Mouse (Mus musculus) cerebellum, postnatal 36 days (tissue): ENCODE measurements at regions not wholly inside any gene's neighbourhood (a gene's known extent, or its start where the extent isn't known, plus 50 kb on each side); places are given as distances from the start of the nearest gene placed in this dataset.

ENCODE experiments used
- DNase-seq, 2 experiments: peaks; one replicate each; pipeline ENCODE4 v3.0.0; 2021 to 2022; ENCODE audit warnings: mixed read lengths in 2 of 2

GRCm38 (mm10) chr11:71527691-71528090 is 222.0 kb upstream of the Wscd1 start:
- DNase-seq = no peak

DNA sequence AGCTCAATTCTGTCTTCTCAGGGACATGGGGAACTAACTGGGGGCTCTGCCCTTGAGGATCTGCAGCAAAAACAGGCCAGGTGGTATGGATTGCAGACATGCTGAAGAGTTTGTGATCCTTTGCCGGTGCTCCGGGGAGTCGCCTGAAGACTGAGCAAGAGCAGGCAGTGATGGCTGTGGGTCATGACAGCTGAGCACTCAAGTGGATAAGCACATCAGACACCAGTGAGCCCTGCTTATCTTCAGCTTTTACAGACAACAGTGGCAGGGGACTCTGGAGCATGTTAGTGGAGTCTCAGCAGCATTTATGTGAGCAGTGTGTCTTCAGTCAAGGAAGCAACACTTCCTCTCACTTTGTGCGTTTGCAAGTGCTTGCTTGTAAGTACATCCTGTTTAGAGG is 221.1 kb upstream of the Wscd1 start:
- no peak for DNase-seq

DNA sequence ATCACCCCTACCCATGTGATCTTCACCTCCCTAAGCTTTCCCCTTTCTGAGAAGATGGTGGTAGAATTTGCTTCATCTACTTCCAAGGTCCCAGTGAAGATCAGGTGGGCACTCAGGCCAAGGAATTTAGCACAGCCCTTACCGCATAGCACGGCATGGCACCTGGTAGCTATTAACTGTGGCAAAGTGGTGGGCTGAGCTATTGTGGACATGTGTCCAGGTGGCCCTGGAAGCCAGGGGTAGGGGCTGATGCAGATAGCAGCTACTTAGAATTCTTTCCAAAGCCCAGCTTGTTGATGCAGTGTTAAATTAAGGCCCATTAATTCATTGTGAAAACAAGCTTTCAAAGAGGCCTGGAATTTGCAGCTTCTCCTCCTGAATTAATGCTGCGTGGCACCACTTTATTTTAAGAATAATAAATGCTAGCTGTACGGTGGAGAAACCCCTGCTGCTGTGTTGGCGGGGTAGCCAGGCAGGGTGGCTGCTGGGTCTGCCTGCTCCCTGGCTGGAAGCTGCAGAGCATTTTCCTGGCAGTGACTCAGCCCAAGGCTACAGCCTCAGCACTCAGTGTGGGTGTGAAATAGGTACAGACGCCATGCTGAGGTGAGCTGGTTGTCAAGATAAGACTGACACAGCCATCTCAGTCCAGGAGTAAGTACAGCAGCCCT is 208.4 kb upstream of the Wscd1 start:
- DNase-seq = peak; percentile 11 to 23

GRCm38 (mm10) chr11:71557412-71557811 is 192.3 kb upstream of the Wscd1 start:
- no peak for DNase-seq

DNA sequence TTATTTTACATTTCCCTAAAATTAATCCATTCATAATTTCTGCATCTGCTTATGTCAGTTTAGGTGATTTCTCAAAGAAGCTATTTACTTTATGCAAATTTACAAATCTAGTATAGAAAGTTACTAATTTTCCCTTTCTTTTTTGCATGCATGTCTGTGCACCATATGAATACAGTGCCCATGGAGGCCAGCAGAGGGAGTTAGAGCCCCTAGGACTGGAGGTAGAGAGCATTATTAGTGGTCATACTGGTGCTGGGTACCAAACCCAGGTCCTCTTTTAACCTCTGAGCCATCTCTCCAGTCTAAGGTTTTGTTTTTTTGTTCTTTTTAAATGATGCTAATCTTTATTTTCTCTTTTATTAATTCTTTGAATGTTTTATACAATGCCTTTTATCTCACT is 184.9 kb upstream of the Wscd1 start:
- no peak for DNase-seq

DNA sequence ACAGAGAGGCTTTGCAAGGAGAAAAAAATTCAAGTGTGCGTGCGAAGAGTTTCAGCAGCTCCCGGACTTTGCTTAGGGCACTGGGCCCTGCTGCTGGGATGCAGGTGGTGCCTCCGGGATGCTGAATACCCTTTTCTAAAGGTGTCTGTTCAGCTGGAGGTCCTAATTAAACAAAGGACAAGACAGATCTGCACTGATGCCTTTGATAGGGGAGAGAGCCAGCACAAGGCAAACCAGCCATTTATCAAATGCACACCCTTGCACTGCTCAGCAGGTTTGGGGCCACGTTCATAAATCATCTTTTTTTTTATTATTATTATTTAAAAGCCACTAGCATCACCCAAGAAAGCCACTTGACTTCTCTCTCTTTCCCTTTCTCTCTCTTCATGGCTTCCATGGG is 172.9 kb upstream of the Wscd1 start:
- DNase-seq = no peak

DNA sequence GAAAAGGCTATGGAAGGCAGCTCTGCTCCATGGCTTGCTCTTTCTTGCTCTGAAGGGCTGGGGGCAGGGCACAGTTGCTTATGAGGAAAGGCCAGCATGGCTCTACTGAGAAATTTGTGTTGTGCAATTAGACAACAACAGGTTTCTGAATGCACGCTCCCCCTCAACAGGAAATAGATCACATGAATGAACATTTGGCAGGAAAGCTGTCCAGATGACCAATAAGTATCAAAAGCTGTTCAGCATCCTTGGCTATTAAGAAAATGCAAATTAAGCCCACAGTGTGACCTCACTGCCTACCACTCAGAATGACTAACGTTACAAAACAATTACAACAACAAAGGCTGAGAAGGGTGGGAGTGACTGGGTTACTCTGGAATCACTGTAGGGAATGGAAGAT is 167.9 kb upstream of the Wscd1 start:
- DNase-seq = no peak

GRCm38 (mm10) chr11:71591014-71591413 is 158.7 kb upstream of the Wscd1 start:
- no peak for DNase-seq

GRCm38 (mm10) chr11:71594250-71594847 is 155.4 kb upstream of the Wscd1 start:
- peak; percentile 13 to 22 for DNase-seq

GRCm38 (mm10) chr11:71597709-71598108 is 152.0 kb upstream of the Wscd1 start:
- DNase-seq = no peak

DNA sequence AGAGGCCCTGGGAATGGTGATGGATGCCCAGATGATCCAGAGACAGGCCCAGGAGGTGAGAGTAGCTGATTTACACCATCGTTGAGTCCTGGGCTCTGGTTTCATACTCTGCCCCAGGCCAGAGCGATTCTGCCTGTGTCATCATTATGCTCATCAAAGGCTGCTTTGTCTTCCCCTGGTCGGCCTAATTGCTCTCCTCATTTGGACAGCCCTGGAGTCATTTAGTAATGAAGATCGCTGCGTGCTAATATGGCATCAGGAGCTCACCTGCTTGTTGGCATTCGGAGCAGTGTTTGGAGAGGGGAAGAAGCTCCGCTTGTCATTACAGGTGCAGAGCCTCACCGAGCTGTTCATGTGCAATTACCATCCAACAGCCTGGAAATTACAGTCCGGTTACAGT is 138.9 kb upstream of the Wscd1 start:
- no peak for DNase-seq

- DNase-seq = peak; percentile 21 to 23
Observed at GRCm38 (mm10) chr11:71615526-71615925, 134.2 kb upstream of the Wscd1 start.

- DNase-seq = no peak
Observed at GRCm38 (mm10) chr11:71625501-71626191, 124.1 kb upstream of the Wscd1 start.

GRCm38 (mm10) chr11:71636111-71636510 is 113.6 kb upstream of the Wscd1 start:
- no peak for DNase-seq

DNA sequence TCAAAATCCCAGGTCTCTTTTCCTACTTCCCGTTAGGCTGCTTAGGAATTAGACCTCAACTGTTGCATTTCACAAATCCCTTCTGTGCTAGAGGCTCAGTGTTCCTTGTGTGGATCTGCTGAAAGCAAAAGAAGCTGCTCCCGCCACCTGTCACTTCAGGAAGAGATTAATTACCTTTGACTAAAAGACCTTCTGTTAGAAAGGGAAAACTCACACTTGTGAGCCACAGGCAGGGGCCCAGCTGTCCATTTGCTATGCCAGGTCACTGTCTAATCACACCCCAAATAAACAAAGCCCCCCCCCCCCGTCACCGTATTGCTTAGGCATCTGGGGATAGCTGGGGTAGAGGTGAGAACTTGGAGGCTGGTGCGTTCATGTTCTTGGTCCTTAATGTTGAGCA is 112.9 kb upstream of the Wscd1 start:
- DNase-seq = peak; percentile 33 to 47

DNA sequence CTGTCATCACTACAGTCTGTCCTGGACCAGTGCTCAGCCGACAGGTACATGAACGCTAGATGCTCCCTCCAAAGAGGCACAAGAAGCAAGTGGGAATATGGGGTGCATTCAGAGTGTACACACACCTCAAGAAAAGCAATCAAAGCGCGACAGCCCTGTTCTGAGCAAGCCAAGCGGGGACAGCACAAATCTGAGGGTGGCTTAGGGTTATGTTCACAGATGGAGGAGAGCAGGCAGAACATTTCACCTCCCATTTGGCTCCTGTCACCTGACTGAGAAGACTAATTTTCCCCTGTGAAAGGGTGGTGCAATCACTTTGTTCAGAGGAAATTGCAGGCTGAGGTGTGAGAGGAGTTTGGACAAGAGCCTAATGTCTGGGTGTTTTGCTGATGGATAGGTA is 106.8 kb upstream of the Wscd1 start:
- no peak for DNase-seq

- DNase-seq = no peak
Observed at GRCm38 (mm10) chr11:71651756-71652380, 97.9 kb upstream of the Wscd1 start.

- no peak for DNase-seq
Observed at GRCm38 (mm10) chr11:71652381-71652775, 97.3 kb upstream of the Wscd1 start.

DNA sequence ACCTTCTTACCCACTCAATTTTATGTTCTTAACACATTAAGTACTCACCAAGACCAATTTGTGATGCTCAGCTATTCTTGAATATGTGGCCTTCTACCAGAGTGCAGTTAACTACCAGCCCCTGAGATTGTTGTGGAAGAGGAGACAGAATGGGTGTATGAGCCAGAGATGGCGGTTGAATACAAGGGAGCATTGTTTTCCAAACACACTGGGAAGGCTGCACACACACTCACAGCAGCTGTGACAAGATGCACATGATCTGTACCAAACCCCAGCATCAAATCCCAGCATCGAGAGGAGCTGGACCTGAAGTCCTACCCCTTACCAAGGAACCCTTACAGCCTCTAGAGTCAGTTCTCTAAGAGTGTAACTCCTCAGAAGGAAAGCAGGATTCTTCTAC is 91.4 kb upstream of the Wscd1 start:
- no peak for DNase-seq

GRCm38 (mm10) chr11:71670111-71671050 is 79.3 kb upstream of the Wscd1 start:
- DNase-seq = peak; percentile 16 to 19

DNA sequence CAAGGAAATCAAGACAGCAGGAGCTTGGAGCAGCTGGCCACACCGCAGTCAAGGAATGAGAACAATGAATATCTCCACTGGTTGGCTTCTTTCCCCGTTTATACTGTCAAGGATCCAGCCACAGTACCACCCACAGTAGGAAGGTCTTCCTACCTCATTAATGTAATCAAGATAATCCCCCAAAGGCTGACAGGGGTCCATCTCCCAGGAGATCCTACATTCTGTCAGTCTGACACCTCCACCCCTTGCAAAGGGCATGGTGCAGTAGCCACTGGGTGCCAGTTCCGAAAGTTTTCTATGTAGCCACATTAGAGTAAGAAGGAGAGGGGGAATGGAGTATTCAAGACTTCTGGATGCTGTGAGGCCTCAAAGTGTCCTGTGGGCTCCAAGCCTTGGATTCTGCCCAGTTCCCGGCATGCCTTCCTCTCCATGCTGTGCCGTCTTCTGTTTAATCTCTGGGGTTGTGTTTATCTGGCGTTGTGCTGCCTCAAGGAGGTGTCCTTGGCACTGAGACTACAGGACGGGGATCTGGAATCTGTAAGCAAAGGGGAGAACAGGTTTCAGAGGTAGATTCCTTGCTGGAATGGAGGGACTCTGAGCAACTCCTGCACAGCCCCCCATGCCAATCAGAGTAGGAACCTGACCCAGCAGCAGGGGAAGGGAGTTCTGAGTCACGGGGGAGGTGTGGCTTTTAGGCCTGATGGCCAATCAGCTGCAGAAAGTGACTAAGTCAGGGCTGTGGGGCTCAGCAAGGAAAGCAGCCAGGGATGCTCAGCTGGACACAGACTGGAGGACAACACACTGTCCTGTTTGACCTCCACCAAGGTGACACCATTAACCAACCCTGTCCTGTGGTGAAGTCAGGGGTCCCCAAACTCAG is 77.3 kb upstream of the Wscd1 start:
- DNase-seq = peak; percentile 55 to 62

GRCm38 (mm10) chr11:71674319-71674718 is 75.4 kb upstream of the Wscd1 start:
- peak; percentile 69 to 71 for DNase-seq
